Mouse (Mus musculus) kidney, postnatal 14 days (tissue): Measurements from ENCODE around the gene Mob2.

Experiments used
- DNase-seq: peaks from one replicate; pipeline ENCODE4 v3.0.0; 2022; ENCODE audit warnings: mixed read lengths

Mob2 gene

GRCm38 (mm10) chr7:142016562-142016961, 44.3 kb downstream of the Mob2 start:
- DNase-seq: peak; percentile 52

- DNase-seq: no peak
These were observed 59.1 kb downstream of the Mob2 start for GRCm38 (mm10) chr7:142001597-142002340.

DNA sequence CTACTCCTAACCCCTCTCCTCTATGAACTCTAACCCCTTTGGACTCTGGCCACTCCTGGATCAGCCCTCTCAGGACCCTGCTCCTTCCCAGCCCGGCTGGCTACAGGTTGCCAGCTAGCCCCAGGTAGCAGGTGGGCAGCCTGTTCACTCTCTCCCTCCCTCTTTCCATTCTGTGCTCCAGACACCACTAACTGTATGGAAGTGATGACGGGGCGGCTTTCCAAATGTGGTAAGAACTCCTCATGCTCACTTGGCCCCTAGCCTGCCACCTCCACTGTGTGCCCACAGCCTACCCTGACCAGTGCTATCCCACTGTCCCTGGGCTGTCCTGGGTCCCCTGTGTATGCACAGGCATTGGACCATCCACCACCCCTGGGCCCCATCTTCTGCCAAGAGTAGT, 60.2 kb downstream of the Mob2 start:
- DNase-seq: no peak

GRCm38 (mm10) chr7:141994121-141994520, 66.7 kb downstream of the Mob2 start:
- no peak for DNase-seq

DNA sequence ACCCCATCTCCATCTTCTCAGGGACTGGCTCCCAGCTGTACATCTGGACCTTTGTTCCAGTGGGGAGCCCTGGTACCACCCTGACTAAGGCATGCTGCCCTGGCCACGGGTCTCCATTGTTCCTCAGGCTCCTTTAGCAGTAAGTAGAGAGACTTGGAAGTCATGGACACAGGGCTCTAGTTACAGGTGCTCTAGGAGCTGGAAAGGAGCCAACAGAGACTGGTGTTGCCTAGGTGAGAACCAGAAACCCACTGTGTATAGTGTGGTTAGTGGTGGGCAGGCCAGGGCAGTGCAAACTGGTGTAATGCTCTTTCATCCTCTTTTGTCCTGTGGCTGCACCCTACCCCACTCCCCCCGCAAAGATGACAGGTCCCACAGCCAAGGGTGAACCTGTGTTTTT, 69.7 kb downstream of the Mob2 start:
- DNase-seq: no peak

- peak; percentile 49 for DNase-seq
These were observed 72.5 kb downstream of the Mob2 start for GRCm38 (mm10) chr7:141988314-141988806.

- DNase-seq: no peak
These were observed 79.6 kb downstream of the Mob2 start for GRCm38 (mm10) chr7:141981237-141981636.

GRCm38 (mm10) chr7:141979247-141979646, 81.6 kb downstream of the Mob2 start:
- DNase-seq: no peak

GRCm38 (mm10) chr7:141978003-141978402, 82.9 kb downstream of the Mob2 start:
- DNase-seq: no peak

- DNase-seq: peak; percentile 28
These were observed 87.8 kb downstream of the Mob2 start for GRCm38 (mm10) chr7:141972831-141973619.

- DNase-seq: no peak
These were observed 94.6 kb downstream of the Mob2 start for GRCm38 (mm10) chr7:141966281-141966680.

GRCm38 (mm10) chr7:141962521-141962920, 98.3 kb downstream of the Mob2 start:
- no peak for DNase-seq

- DNase-seq: no peak
These were observed 99.4 kb downstream of the Mob2 start for GRCm38 (mm10) chr7:141961491-141961890.

DNA sequence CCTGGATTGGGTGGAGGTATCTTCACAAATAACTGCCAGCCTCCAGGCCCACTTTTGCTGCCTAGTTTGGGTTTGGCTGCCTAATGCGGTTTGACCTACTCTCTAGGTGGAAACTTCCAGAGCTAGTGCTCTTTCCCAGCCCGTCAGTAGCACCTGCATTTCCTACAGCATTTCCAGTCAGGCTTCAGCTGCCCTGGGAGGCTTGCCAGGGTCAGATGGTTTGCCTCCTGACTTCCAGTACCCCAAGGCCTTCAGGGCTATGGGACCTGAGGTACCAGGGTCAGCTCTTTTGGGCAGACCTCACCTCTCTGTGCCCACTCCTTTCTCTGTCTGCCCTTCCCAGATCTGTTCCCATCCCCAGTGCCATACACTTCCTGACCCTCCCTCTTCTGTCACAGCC, 99.9 kb downstream of the Mob2 start:
- no peak for DNase-seq

DNA sequence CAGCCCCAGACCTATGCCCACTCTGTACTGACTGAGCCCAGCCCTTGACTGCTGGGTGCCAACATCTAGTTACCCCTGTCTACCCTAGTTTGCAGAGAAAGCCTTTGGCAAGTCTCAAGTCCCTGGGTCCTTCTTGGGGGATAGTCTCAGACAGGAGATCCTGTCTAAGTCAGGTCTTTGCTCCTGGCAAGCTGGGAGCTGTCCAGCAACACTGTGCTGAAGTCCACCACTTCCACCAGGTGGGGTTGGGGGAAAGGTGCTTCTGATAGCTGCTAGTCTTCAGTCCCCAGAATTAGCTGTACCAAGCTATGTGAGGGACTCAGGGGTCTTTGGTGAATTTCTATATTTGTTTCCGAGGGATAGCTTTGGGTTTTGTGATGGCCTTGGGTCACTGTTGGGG, 101.7 kb downstream of the Mob2 start:
- DNase-seq: peak; percentile 26
